Mouse (Mus musculus) adrenal gland, adult (tissue): Measurements from ENCODE around the gene Gm13084.
"Not testable (repeated sequence)": the region's sequence is repeated elsewhere in the genome, so short reads cannot be mapped to it uniquely, and the experiment has no call there.

Source experiments
- DNase-seq, 2 experiments: peaks; one replicate each; pipeline ENCODE4 v3.0.0; 2022 to 2023; ENCODE audit warnings: low spot score in 1 of 2; ENCODE audit not compliant: inconsistent age in 2 of 2

The Gm13084 gene

GRCm38 (mm10) chr4:143815993-143816392, at the start of gene Gm13084:
Gene Gm13084 (minus strand): TSS chr4:143816093.
- no peak for DNase-seq

GRCm38 (mm10) chr4:143846197-143846596, 30.3 kb upstream of the Gm13084 start, which contains the start of gene Gm13103:
Gene Gm13103 (plus strand): TSS chr4:143846497.
- DNase-seq: not testable (repeated sequence)

- not testable (repeated sequence) for DNase-seq
These were observed 26.8 kb downstream of the Gm13084 start, which contains the start of gene Gm13023 for GRCm38 (mm10) chr4:143789052-143789451. Gene Gm13023 (plus strand): TSS chr4:143789352.
